Mouse (Mus musculus) megakaryocyte, embryonic 14.5 days (primary cell): ENCODE data around the gene Adamtsl1.

Experiments used
- FLI1 ChIP-seq: IDR thresholded peaks from 2 replicates; pipeline ENCODE4 v1.6.1; 2012; ENCODE audit warnings: low read length, inconsistent platforms, mixed read lengths
- GATA1 ChIP-seq: IDR thresholded peaks from 3 replicates; pipeline ENCODE4 v1.6.1; 2012; ENCODE audit warnings: mixed read lengths, low read length, inconsistent platforms, borderline replicate concordance

GRCm38 (mm10) chr4:85629381-85629780, 115.4 kb downstream of the Adamtsl1 start:
- TF ChIP-seq GATA1 = no peak
- no peak for TF ChIP-seq FLI1
